Mouse (Mus musculus): ENCODE results near the gene Relb. TPM values are rescaled to one million over a fixed set of nuclear protein-coding genes. Genes with fewer than 3 reads are reported as not detected.
"Not testable (repeated sequence)": the region's sequence is repeated elsewhere in the genome, so short reads cannot be mapped to it uniquely, and the experiment has no call there.

Gene Relb
- polyA plus RNA-seq, 1 experiment from 2014 or later = 10.5 TPM

DNA sequence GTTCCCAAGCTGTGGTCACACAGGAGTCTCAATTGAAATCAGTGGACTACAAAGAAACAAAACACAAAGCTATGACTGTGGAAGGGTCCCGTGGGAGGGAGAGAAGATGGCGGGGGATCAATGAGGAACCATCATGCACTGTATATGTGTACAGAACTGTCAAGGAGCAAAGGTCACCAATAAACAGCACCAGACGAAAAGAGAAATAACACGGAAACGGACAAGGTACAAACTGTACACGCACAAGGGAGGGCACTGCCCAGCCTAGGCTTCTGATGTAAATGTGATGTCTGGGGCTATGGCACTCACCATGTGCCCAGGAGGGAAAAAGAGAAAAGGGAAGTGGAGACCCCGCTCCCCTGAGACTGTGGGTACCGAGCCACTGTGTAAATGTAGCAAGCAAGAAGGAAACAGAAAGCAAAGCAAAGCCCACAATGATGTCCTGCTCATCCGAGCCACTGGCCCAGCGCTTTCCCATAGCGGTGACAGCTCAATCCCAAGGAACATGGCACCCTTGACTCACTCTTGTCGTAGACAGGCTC, 14.1 kb downstream of the Relb start:
- ATAC-seq = peak; percentile 94
- Histone ChIP-seq H3K4me2 (replicated peaks; ENCODE audit: low read depth) (0 out of 2 replicates have a peak overlapping the region, but pooled peaks have one; percentile 9), H3K9ac (ENCODE audit: low read depth, low read length) (no peak overlapping the region), H3K27ac (ENCODE audit: low read depth, low read length) (peak overlapping the region; percentile 78), H3K27me3 (replicated peaks; ENCODE audit: control insufficient read depth, insufficient read depth, low read length) (no peaks in the 10 kb centered on the region), H3K36me3 (ENCODE audit: control insufficient read depth, insufficient read depth) (peaks cover 34% of the 10 kb centered on the region; the same call in 1 of the 2 replicates), H3K4me3 (ENCODE audit: low read depth, low read length) (no peak overlapping the region), H3K9me3 (ENCODE audit: control insufficient read depth) (no peaks in the 10 kb centered on the region), H3K4me1 (replicated peaks; ENCODE audit: control insufficient read depth, insufficient read depth, low read length) (peaks cover 3% of the 10 kb centered on the region; the same call in 1 of the 2 replicates)
- TF ChIP-seq CTCF (IDR thresholded peaks at IDR 0.05; ENCODE audit: low read depth) = no peak
- WGBS = 58% methylated on average over 12 of the region's 12 CpGs

DNA sequence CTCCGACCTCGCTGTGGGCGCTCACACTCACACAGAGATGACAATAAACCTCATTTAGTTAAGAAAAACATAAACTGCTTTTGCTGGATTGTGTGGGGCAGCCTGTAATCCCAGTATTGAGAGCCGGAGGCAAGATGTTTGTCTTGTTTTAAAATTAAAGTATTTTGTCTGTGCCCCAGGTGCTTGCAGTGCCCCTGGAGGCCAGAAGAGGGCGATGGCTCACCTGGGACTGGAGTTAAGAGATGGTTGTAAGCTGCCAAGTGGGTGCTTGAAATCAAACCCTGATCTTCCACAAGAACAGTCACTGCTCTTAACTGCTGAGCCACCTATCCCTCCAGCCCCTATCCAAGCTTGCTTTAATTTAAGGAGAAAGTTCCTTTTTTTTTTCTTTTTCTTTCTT, 18.3 kb downstream of the Relb start:
- no peak overlapping the region for H3K4me3 ChIP-seq (ENCODE audit: low read depth, low read length)
- no peaks in the 10 kb centered on the region for H3K9me3 ChIP-seq (ENCODE audit: control insufficient read depth)
- no peak overlapping the region for H3K9ac ChIP-seq (ENCODE audit: low read depth, low read length)
- no peak overlapping the region for H3K4me2 ChIP-seq (replicated peaks; ENCODE audit: low read depth)
- H3K27ac ChIP-seq (ENCODE audit: low read depth, low read length) = no peak overlapping the region
- H3K36me3 ChIP-seq (ENCODE audit: control insufficient read depth, insufficient read depth) = peaks cover 30% of the 10 kb centered on the region; the same call in 1 of the 2 replicates
- WGBS = 78% methylated on average over 5 of the region's 5 CpGs
- no peak for ATAC-seq
- 0 out of 2 replicates have a peak, but pooled peaks cover 3% of the 10 kb centered on the region for H3K4me1 ChIP-seq (replicated peaks; ENCODE audit: control insufficient read depth, insufficient read depth, low read length)
- peak; percentile 44 for TF ChIP-seq CTCF (IDR thresholded peaks at IDR 0.05; ENCODE audit: low read depth)
- H3K27me3 ChIP-seq (replicated peaks; ENCODE audit: control insufficient read depth, insufficient read depth, low read length) = no peaks in the 10 kb centered on the region

DNA sequence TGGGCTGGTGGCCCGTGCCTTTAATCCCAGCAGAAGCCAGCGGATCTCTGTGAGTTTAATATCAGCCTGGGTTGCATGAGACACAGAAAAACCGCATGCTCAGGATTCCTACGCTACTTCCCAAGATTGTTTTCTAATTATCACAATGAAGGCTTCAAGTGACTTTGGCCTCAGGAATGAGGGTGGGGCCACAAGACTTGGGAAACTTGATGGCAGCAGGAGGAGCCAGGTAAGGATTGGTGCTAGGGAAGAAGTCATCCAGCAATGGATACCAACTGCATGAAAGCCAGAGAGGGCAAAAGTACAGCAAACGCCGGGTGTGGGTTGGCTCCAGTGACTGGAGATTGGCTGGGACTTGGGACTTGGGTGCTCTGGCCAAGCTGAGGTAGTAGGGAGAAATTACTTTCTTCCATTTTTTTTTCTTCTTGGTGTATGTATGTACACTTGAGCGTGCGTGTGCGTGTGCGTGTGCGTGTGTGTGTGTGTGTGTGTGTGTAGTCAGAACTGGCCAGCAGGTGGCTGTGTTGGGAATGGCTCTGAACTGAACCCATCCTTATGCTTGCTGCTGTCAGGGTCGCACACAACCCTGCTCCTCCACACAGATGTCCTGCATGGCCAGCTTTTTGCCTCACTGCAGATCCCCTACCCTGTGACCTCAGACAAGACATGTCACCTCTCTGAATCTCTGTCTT, 19.5 kb downstream of the Relb start:
- TF ChIP-seq CTCF (IDR thresholded peaks at IDR 0.05; ENCODE audit: low read depth) = peak; percentile 56
- ATAC-seq = peak; percentile 82
- Histone ChIP-seq H3K4me3 (ENCODE audit: low read depth, low read length) (no peak overlapping the region), H3K4me2 (replicated peaks; ENCODE audit: low read depth) (no peak overlapping the region), H3K9me3 (ENCODE audit: control insufficient read depth) (no peaks in the 10 kb centered on the region), H3K4me1 (replicated peaks; ENCODE audit: control insufficient read depth, insufficient read depth, low read length) (0 out of 2 replicates have a peak, but pooled peaks cover 3% of the 10 kb centered on the region), H3K9ac (ENCODE audit: low read depth, low read length) (no peak overlapping the region), H3K27ac (ENCODE audit: low read depth, low read length) (peak overlapping the region; percentile 62), H3K36me3 (ENCODE audit: control insufficient read depth, insufficient read depth) (peaks cover 29% of the 10 kb centered on the region; the same call in 1 of the 2 replicates), H3K27me3 (replicated peaks; ENCODE audit: control insufficient read depth, insufficient read depth, low read length) (no peaks in the 10 kb centered on the region)
- 74% methylated on average over 12 of the region's 12 CpGs for WGBS

DNA sequence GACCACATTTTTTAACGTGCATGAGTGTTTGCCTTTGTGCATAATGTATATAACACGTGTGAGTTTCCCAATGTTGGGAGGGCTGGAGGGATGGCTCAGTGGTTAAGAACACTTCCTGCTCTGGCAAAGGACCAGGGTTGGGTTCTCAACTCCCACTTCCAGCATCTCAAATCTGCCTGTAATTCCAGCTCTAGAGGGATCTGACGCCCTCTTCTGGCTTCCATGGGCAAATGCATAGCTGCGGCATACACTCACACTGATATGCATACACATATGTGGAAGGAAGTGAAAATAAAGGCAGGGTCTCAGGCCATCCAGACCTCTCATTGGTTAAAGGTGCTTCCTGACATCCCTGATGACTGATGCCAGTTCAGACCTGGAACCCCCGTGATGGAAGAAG, 21.9 kb downstream of the Relb start:
- no peak for ATAC-seq
- no peak overlapping the region for H3K4me2 ChIP-seq (replicated peaks; ENCODE audit: low read depth)
- no peaks in the 10 kb centered on the region for H3K9me3 ChIP-seq (ENCODE audit: control insufficient read depth)
- no peak overlapping the region for H3K27ac ChIP-seq (ENCODE audit: low read depth, low read length)
- H3K27me3 ChIP-seq (replicated peaks; ENCODE audit: control insufficient read depth, insufficient read depth, low read length) = no peaks in the 10 kb centered on the region
- H3K9ac ChIP-seq (ENCODE audit: low read depth, low read length) = no peak overlapping the region
- 82% methylated on average over 5 of the region's 5 CpGs for WGBS
- peak; percentile 23 for TF ChIP-seq CTCF (IDR thresholded peaks at IDR 0.05; ENCODE audit: low read depth)
- H3K4me3 ChIP-seq (ENCODE audit: low read depth, low read length) = no peak overlapping the region
- H3K4me1 ChIP-seq (replicated peaks; ENCODE audit: control insufficient read depth, insufficient read depth, low read length) = no peaks in the 10 kb centered on the region
- peaks cover 11% of the 10 kb centered on the region; the same call in 1 of the 2 replicates for H3K36me3 ChIP-seq (ENCODE audit: control insufficient read depth, insufficient read depth)

DNA sequence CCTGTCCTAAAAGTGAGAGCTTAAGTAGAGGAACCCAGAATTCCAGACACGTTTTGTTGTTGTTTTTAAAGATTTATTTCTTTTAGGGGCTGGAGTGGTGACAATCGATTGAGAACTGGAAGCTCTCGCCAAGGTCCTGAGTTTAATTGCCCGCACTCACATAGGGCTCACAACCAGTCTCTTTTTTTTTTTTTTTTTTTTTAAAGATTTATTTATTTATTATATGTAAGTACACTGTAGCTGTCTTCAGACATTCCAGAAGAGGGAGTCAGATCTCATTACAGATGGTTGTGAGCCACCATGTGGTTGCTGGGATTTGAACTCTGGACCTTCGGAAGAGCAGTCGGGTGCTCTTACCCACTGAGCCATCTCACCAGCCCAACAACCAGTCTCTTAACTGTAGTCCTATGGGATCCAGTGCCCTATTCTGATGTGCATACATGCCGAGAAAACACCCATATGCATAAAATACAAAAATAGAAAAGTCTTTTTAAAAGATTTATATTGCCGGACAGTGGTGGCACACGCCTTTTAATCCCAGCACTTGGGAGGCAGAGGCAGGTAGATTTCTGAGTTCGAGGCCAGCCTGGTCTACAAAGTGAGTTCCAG, 24.5 kb downstream of the Relb start:
- not testable (repeated sequence) for H3K9me3 ChIP-seq (ENCODE audit: control insufficient read depth); H3K27me3 ChIP-seq (replicated peaks; ENCODE audit: control insufficient read depth, insufficient read depth, low read length); H3K9ac ChIP-seq (ENCODE audit: low read depth, low read length); H3K4me1 ChIP-seq (replicated peaks; ENCODE audit: control insufficient read depth, insufficient read depth, low read length)
- peak; percentile 48 for ATAC-seq
- 52% methylated on average over 10 of the region's 10 CpGs for WGBS
- Histone ChIP-seq H3K27ac (ENCODE audit: low read depth, low read length) (peak overlapping the region; percentile 51), H3K4me2 (replicated peaks; ENCODE audit: low read depth) (peak overlapping the region; percentile 85), H3K4me3 (ENCODE audit: low read depth, low read length) (peak overlapping the region; percentile 66), H3K36me3 (ENCODE audit: control insufficient read depth, insufficient read depth) (peaks cover 18% of the 10 kb centered on the region)

DNA sequence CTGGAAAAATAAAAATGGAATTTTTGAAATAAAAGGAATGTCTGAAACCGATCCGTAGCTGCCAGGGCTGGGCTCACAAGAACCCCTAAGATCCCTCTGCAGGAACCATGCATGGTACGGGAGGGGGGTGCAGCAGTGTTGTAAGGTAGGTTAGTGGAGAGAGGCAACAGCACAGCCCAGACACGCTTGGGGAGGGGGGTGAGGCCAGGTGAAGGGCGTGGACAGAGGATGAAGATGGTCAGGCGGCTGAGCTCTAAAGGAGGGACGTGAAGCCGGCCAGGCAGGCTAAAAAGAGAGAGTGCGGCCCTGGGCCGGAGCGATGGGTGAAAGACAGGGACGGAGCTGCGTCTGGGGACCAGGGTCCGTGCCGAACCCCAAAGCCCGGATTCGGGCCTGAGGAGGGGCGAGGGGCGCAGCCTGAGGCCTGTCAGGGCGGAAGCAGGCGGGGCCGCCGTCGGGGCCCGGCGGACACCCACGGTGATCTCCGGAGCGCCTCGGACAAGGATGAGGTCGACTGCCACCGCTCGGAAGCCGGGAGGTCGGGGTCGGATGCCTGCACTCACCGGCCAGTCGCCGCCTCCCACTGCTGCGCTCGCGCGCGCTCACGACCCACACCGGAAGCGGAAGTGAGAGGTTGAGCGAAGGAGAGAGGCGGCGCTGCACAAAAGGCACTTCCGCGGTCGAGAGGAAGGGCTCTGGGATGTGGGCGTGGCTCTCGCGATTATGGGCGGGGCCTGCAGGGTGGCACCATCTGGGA, 25.2 kb downstream of the Relb start, which contains the start of gene Clasrp:
Gene Clasrp (minus strand): TSS at position 638 of the 757 bp plus-strand sequence.
- WGBS = under 1% methylated on average over 55 of the region's 57 CpGs
- H3K9ac ChIP-seq (ENCODE audit: low read depth, low read length) = peak within 1 kb of the TSS; percentile 84
- peak within 1 kb of the TSS; percentile 66 for H3K4me3 ChIP-seq (ENCODE audit: low read depth, low read length)
- H3K4me2 ChIP-seq (replicated peaks; ENCODE audit: low read depth) = peak within 1 kb of the TSS; percentile 85
- H3K36me3 ChIP-seq (ENCODE audit: control insufficient read depth, insufficient read depth) = peaks cover 25% of the 10 kb centered on the region
- H3K4me1 ChIP-seq (replicated peaks; ENCODE audit: control insufficient read depth, insufficient read depth, low read length) = no peaks in the 10 kb centered on the region
- H3K27ac ChIP-seq (ENCODE audit: low read depth, low read length) = peak within 1 kb of the TSS; percentile 51
- no peaks in the 10 kb centered on the region for H3K27me3 ChIP-seq (replicated peaks; ENCODE audit: control insufficient read depth, insufficient read depth, low read length)
- no peaks in the 10 kb centered on the region for H3K9me3 ChIP-seq (ENCODE audit: control insufficient read depth)
- ATAC-seq = peak; percentile 89
- TF ChIP-seq CTCF (IDR thresholded peaks at IDR 0.05; ENCODE audit: low read depth) = peak; percentile 36; the same call in 1 of the 2 replicates
